Mouse (Mus musculus) thymus, adult 2 months (tissue): Measurements from ENCODE around the gene Rps9.

Experiments
- CTCF ChIP-seq: fragments of 200-500 bp; IDR thresholded peaks from 2 replicates; pipeline ENCODE4 v1.5.1; 2012; ENCODE audit warnings: mild to moderate bottlenecking, control low read depth, low read length, moderate library complexity, borderline replicate concordance; ENCODE audit not compliant: control insufficient read depth, poor library complexity, insufficient read depth; ENCODE audit errors: extremely low read depth
- POLR2A ChIP-seq: fragments of 200-500 bp; IDR thresholded peaks from 2 replicates; pipeline ENCODE4 v1.6.1; 2012; ENCODE audit warnings: mild to moderate bottlenecking, low read length, control low read depth, moderate library complexity; ENCODE audit not compliant: control insufficient read depth, poor library complexity, insufficient read depth; ENCODE audit errors: extremely low read depth

DNA sequence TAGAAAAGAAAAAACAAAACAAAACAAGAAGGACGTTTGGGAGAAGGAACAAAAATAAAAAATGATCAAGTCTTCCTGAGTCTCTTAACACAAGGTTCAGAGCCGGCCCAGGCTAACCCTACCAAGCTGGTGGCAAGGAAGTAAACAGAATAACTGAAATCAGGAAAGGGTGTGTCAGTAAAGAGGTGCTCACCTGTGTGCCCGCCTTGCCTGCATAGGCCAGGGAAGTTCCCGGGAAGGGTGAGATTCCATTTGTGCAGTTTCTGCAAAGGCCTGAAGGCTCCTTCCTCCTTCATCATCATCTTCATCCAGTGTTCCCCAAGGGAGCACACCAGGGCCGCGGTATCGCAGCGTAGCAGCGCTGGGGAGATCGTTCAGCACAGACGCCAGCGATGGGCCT, 27.4 kb upstream of the Rps9 start:
- TF ChIP-seq CTCF: no peak
- no peak for TF ChIP-seq POLR2A
